10 mouse cellular contexts compared by ENCODE assay signal in genomic region chr5:111682899-111683298, GRCm38 (mm10). TPM values are rescaled to one million over a fixed set of nuclear protein-coding genes. Genes with fewer than 3 reads are reported as not detected.
DNase-seq lines count a peak whose midpoint lies in the region; ATAC-seq and TF ChIP-seq lines count a peak whose summit lies in the region.
"Had no signal": no experiment of that assay in that cellular context is flagged by ENCODE, and none has a peak within 500 bp of the region (broad histone marks: within the 10 kb centered on the region; RNA-seq: fewer than 3 reads in every experiment).

No protein-coding gene starts in this region.

- intact Hi-C loops in heart, adult 2 months (cut with DNase I): loop anchor here (1.0 to 10.0 kb wide), 3 partner anchors 216 to 472 kb away; no protein-coding TSS in a partner anchor

- H3K4me2 ChIP-seq in forebrain, embryonic 11.5 days (ENCODE audit: low read depth, low read length, severe bottlenecking): no peak overlapping the region
- H3K4me2 ChIP-seq: midbrain, embryonic 12.5 days had no signal

- no peak overlapping the region for H3K4me3 ChIP-seq in forebrain, embryonic 10.5 days
- H3K4me3 ChIP-seq in forebrain, embryonic 11.5 days (ENCODE audit: low read depth, low read length): no peak overlapping the region
- H3K4me3 ChIP-seq in heart, adult 2 months: no peak overlapping the region
- H3K4me3 ChIP-seq in lung, adult 2 months (replicated peaks; ENCODE audit: extremely low read depth, low read depth, low read length): no peak overlapping the region
- H3K4me3 ChIP-seq: midbrain, embryonic 12.5 days had no signal

- H3K4me1 ChIP-seq in forebrain, embryonic 10.5 days: peaks cover 48% of the 10 kb centered on the region
- H3K4me1 ChIP-seq in forebrain, embryonic 11.5 days (replicated peaks; ENCODE audit: control insufficient read depth, insufficient read depth, low read length): peaks cover 26% of the 10 kb centered on the region
- no peaks in the 10 kb centered on the region for H3K4me1 ChIP-seq in heart, adult 2 months (ENCODE audit: control insufficient read depth, insufficient read depth, low read length)
- no peaks in the 10 kb centered on the region for H3K4me1 ChIP-seq in lung, adult 2 months (ENCODE audit: control insufficient read depth, insufficient read depth, low read length)

- H3K36me3 ChIP-seq in forebrain, embryonic 10.5 days (replicated peaks): no peaks in the 10 kb centered on the region
- H3K36me3 ChIP-seq in forebrain, embryonic 11.5 days (ENCODE audit: control insufficient read depth, insufficient read depth, low read length): no peaks in the 10 kb centered on the region
- H3K36me3 ChIP-seq in heart, adult 2 months (ENCODE audit: control insufficient read depth, insufficient read depth, low read length): no peaks in the 10 kb centered on the region
- H3K36me3 ChIP-seq: midbrain, embryonic 12.5 days had no signal

- H3K79me2 ChIP-seq in heart, adult 2 months (replicated peaks; ENCODE audit: control insufficient read depth, insufficient read depth, low read length): no peaks in the 10 kb centered on the region

- H3K9ac ChIP-seq in forebrain, embryonic 11.5 days (ENCODE audit: low read length): no peak overlapping the region
- no peak overlapping the region for H3K9ac ChIP-seq in heart, adult 2 months (ENCODE audit: low read depth, low read length)
- H3K9ac ChIP-seq: midbrain, embryonic 12.5 days had no signal

- peak; percentile 89 for TF ChIP-seq CTCF in heart, adult 2 months (IDR thresholded peaks at IDR 0.05)
- peak; percentile 72 for TF ChIP-seq CTCF in lung, adult 2 months (IDR thresholded peaks at IDR 0.05; ENCODE audit: insufficient read depth, low read length)

- no peak for TF ChIP-seq EP300 in heart, adult 2 months (IDR thresholded peaks at IDR 0.05; ENCODE audit: insufficient read depth, low read depth, low read length)

- peaks cover 47% of the 10 kb centered on the region for H3K27me3 ChIP-seq in forebrain, embryonic 10.5 days (ENCODE audit: poor library complexity, severe bottlenecking)
- 0 out of 2 replicates have a peak, but pooled peaks cover 2% of the 10 kb centered on the region for H3K27me3 ChIP-seq in forebrain, embryonic 11.5 days (ENCODE audit: control insufficient read depth, insufficient read depth, low read length)
- H3K27me3 ChIP-seq in heart, adult 2 months (ENCODE audit: control insufficient read depth, insufficient read depth, low read length): no peaks in the 10 kb centered on the region

- TF ChIP-seq POLR2A in heart, adult 2 months (IDR thresholded peaks at IDR 0.05; ENCODE audit: insufficient read depth, low read depth, low read length): no peak
- TF ChIP-seq POLR2A in lung, adult 2 months (IDR thresholded peaks at IDR 0.05; ENCODE audit: borderline replicate concordance, extremely low read depth, low read depth, low read length): no peak

- H3K9me3 ChIP-seq in forebrain, embryonic 10.5 days: no peaks in the 10 kb centered on the region
- H3K9me3 ChIP-seq in forebrain, embryonic 11.5 days (ENCODE audit: control insufficient read depth, low read length): no peaks in the 10 kb centered on the region
- H3K9me3 ChIP-seq: midbrain, embryonic 12.5 days had no signal

- no peak overlapping the region for H3K27ac ChIP-seq in forebrain, embryonic 10.5 days
- H3K27ac ChIP-seq in forebrain, embryonic 11.5 days (ENCODE audit: low read depth, low read length): no peak overlapping the region
- H3K27ac ChIP-seq in heart, adult 2 months: no peak overlapping the region

- ATAC-seq in forebrain, embryonic 11.5 days (replicated peaks; ENCODE audit: low FRiP score): no peak
- ATAC-seq in megakaryocyte, adult 5-6 weeks (ENCODE audit: poor library complexity, severe bottlenecking): no peak

- DNase-seq in forebrain, embryonic 10.5 days (ENCODE audit: extremely low spot score, low spot score): peak; percentile 42
- no peak for DNase-seq in forebrain, embryonic 11.5 days (ENCODE audit: low spot score)
- peak; percentile 9 to 45 for DNase-seq in spleen, postnatal 10 days (ENCODE audit: low spot score in 2 of 2)
- no peak for DNase-seq in spleen, adult 12 weeks (ENCODE audit: low spot score)
- peak; percentile 47 to 69 for DNase-seq in heart, adult 2 months
- DNase-seq in lung, adult 2 months: peak; percentile 43
- DNase-seq in urinary bladder, postnatal 10 days (ENCODE audit: low spot score): no peak

RNA-seq across cellular contexts. Expression of gene Gm26897, which starts 50.8 kb away (rescaled TPM):
- not detected in 2 replicates for polyA plus RNA-seq in forebrain, embryonic 10.5 days (2016; fragmentation: Nextera tagmentation; extraction: Ambion mirVana)
- not detected in 2 replicates for polyA plus RNA-seq in forebrain, embryonic 11.5 days (2014; fragmentation: Nextera tagmentation; extraction: Ambion mirVana)
- total RNA-seq in heart, adult 2 months (2021): not detected
- polyA plus RNA-seq in heart, adult 2 months (2012; rRNA removed): not detected in 2 replicates
- not detected in 2 replicates for polyA plus RNA-seq in lung, adult 2 months (2012; rRNA removed)
- not detected in 2 replicates for total RNA-seq in megakaryocyte, adult 5-6 weeks (2015)
- not detected in 2 replicates for total RNA-seq in megakaryocyte, adult 5-6 weeks (2017)
- total RNA-seq: MEL had no signal
- polyA plus RNA-seq: midbrain, embryonic 12.5 days had no signal

Comparison
In these comparisons a context has a peak if more than half of its experiments do, and no peak if none do; other contexts are left out.
1. DNase-seq: peak in forebrain, embryonic 10.5 days (single experiment), spleen, postnatal 10 days (2 of 2), heart, adult 2 months (2 of 2) and lung, adult 2 months (single experiment); none in forebrain, embryonic 11.5 days (single experiment), spleen, adult 12 weeks (single experiment) and urinary bladder, postnatal 10 days (single experiment).